Mouse (Mus musculus) kidney, postnatal 0 days (tissue): Measurements from ENCODE around the gene Mrpl16. TPM values are rescaled to one million over a fixed set of nuclear protein-coding genes. Genes with fewer than 3 reads are reported as not detected.
A peak's percentile ranks its signal among the peaks of the same experiment; 100 is the strongest.

Source experiments
- ATAC-seq: fragments of 200-750 bp; cut with Nextera tagmentation; replicated peaks from 2 replicates; pipeline ENCODE4 v1.8.0; 2017; ENCODE audit warnings: low read depth, moderate number of reproducible peaks, moderate TSS enrichment, moderate library complexity; ENCODE audit not compliant: low FRiP score
- DNase-seq: peaks from one replicate; pipeline ENCODE4 v3.0.0-alpha.2; 2016; ENCODE audit warnings: low spot score
- H3K27ac ChIP-seq: fragments of 300-500 bp; sonication (generic); 2 replicates; pipeline ENCODE4 v1.5.1; 2014; ENCODE audit warnings: mild to moderate bottlenecking
- H3K27me3 ChIP-seq: fragments of 300-500 bp; sonication (generic); 2 replicates; pipeline ENCODE4 v1.6.1; 2014; ENCODE audit warnings: low read length, mixed read lengths; ENCODE audit not compliant: insufficient read depth
- H3K36me3 ChIP-seq: fragments of 300-500 bp; sonication (generic); 2 replicates; pipeline ENCODE4 v1.6.1; 2014; ENCODE audit warnings: low read length, mixed read lengths; ENCODE audit not compliant: insufficient read depth
- H3K4me1 ChIP-seq: fragments of 300-500 bp; sonication (generic); replicated peaks from 2 replicates; pipeline ENCODE4 v1.6.1; 2014; ENCODE audit warnings: antibody characterized with exemption, low read length, mixed read lengths; ENCODE audit not compliant: insufficient read depth
- H3K4me2 ChIP-seq: fragments of 300-500 bp; sonication (generic); 2 replicates; pipeline ENCODE4 v1.6.1; 2014; ENCODE audit warnings: mild to moderate bottlenecking, low read length, moderate library complexity, mixed read lengths
- H3K4me3 ChIP-seq: fragments of 300-500 bp; sonication (generic); replicated peaks from 2 replicates; pipeline ENCODE4 v1.5.1; 2014; ENCODE audit warnings: low read depth, low read length
- H3K9ac ChIP-seq: fragments of 300-500 bp; sonication (generic); 2 replicates; pipeline ENCODE4 v1.6.1; 2014; ENCODE audit warnings: low read depth, low read length
- H3K9me3 ChIP-seq: fragments of 300-500 bp; sonication (generic); replicated peaks from 2 replicates; pipeline ENCODE4 v1.6.1; 2016; ENCODE audit warnings: low read length, inconsistent platforms, mixed read lengths
- CTCF ChIP-seq: IDR thresholded peaks from 2 replicates; pipeline ENCODE4 v1.5.1; 2016; ENCODE audit warnings: antibody characterized with exemption, low read depth, mild to moderate bottlenecking, moderate library complexity
- WGBS: fragments of 180-500 bp; shearing (Covaris S2); extraction: QIAGEN DNeasy Blood & Tissue Kit; methylation state at CpG from one replicate; pipeline ENCODE4 v1.1.7; 2014; 5-methylcytosine and 5-hydroxymethylcytosine counted together
- polyA plus RNA-seq: library from polyadenylated mRNA; unstranded; fragments of >200 nt; fragmentation: Nextera tagmentation; extraction: Ambion mirVana; gene quantifications from 2 replicates; pipeline ENCODE4 v1.2.1, GENCODE M21; 2015

Gene Mrpl16
- polyA plus RNA-seq, 1 experiment from 2014 or later = 66.7 TPM

DNA sequence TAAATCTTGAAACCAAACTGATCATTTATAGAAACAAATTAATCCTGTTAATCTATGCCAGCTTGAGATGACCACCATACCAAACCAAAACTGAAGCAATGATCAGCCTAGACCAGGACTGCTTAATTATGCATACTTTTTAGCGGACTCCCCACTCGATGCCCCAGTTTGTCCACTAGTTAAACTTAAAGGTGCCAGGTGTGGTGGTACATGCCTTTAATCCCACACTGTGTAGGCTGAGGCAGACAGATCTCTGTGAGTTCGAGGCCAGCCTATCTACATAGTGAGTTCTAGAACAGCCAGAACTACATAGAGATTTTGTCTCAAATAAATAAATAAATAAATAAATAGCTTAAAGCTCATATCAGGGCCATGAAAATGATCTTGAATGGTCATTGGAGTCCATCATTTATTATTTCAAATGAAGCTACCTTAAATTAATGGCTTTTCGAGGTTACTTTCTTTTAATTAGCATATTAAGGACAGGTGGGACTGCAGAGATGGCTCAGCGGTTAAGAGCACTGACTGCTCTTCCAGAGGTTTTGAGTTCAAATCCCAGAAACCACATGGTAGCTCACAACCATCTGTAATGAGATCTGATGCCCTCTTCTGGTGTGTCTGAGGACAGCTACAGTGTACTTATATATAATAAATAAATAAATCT lies 802 bp upstream of the Mrpl16 start:
- 90% methylated on average over 5 of the region's 5 CpGs for WGBS
- TF ChIP-seq CTCF = 0 out of 2 replicates have a peak, but pooled peaks have one; percentile 3
- DNase-seq = no peak

DNA sequence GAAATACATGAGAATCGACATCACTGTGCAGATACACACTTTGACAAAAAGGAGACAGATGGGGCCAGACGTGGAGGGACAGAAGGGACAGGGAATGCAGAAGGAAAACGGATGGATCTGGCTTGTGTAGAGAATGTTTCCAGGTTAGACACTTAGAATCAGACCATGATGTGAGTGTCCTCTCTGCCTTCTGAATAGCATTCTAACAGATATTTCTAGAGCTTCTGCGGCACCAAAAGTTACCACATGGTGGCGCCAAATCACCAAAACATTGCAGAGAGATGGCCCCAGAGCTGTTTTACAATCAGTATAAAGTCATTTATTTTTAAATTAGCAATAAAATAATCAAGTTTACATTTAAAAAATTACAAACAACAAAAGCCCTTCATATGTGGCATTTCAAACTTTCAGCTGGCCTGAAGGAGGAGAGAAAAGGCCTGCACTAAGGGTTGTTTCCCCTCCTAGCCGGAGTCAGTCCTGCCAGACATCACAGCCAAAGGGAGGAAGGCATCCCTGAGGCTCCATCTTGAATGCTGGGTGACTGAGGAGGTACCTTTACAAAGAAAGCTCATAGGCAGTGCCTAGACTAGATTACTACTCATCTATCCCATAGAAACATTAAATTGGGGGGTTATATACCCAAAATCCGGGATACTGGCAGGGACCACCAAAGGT lies 7.1 kb downstream of the Mrpl16 start:
- peak; percentile 80 for TF ChIP-seq CTCF
- ATAC-seq = no peak
- Histone ChIP-seq H3K4me1 (no peaks in the 10 kb centered on the region), H3K4me2 (no peak overlapping the region), H3K9me3 (no peaks in the 10 kb centered on the region), H3K36me3 (peaks cover 8% of the 10 kb centered on the region), H3K4me3 (no peak overlapping the region), H3K9ac (no peak overlapping the region), H3K27ac (no peak overlapping the region), H3K27me3 (no peaks in the 10 kb centered on the region)
- DNase-seq = peak; percentile 81
- WGBS = 64% methylated on average over 7 of the region's 7 CpGs

More for the DNA sequence above, 802 bp upstream of the Mrpl16 start:
- Histone ChIP-seq H3K27ac (no peak overlapping the region), H3K9ac (no peak overlapping the region), H3K27me3 (no peaks in the 10 kb centered on the region), H3K9me3 (no peaks in the 10 kb centered on the region), H3K4me1 (peaks cover 5% of the 10 kb centered on the region; the same call in 1 of the 2 replicates), H3K4me2 (peak overlapping the region; percentile 64), H3K4me3 (no peak overlapping the region), H3K36me3 (peaks cover 5% of the 10 kb centered on the region)
- ATAC-seq = no peak

GRCm38 (mm10) chr19:11785409-11786154 lies 15.4 kb downstream of the Mrpl16 start:
- DNase-seq (no peak), ATAC-seq (no peak; the same call in 1 of the 2 replicates)
- Histone ChIP-seq H3K4me2 (no peak overlapping the region), H3K27ac (no peak overlapping the region), H3K27me3 (no peaks in the 10 kb centered on the region), H3K4me1 (no peaks in the 10 kb centered on the region; the same call in 1 of the 2 replicates), H3K4me3 (no peak overlapping the region), H3K9ac (no peak overlapping the region), H3K9me3 (no peaks in the 10 kb centered on the region), H3K36me3 (0 out of 2 replicates have a peak, but pooled peaks cover 15% of the 10 kb centered on the region)
- no peak for TF ChIP-seq CTCF
- WGBS = 76% methylated on average over 14 of the region's 14 CpGs

- DNase-seq = no peak
- H3K36me3 ChIP-seq = 0 out of 2 replicates have a peak, but pooled peaks cover 15% of the 10 kb centered on the region
- 93% methylated on average over 6 of the region's 6 CpGs for WGBS
- no peaks in the 10 kb centered on the region for H3K9me3 ChIP-seq
- H3K4me3 ChIP-seq = no peak overlapping the region
- TF ChIP-seq CTCF = no peak
- H3K27ac ChIP-seq = no peak overlapping the region
- H3K4me2 ChIP-seq = no peak overlapping the region
- no peak overlapping the region for H3K9ac ChIP-seq
- no peaks in the 10 kb centered on the region for H3K27me3 ChIP-seq
- ATAC-seq = no peak
- no peaks in the 10 kb centered on the region; the same call in 1 of the 2 replicates for H3K4me1 ChIP-seq
Measured at GRCm38 (mm10) chr19:11787826-11788225, 17.6 kb downstream of the Mrpl16 start.

GRCm38 (mm10) chr19:11788876-11789275 lies 18.7 kb downstream of the Mrpl16 start:
- H3K4me2 ChIP-seq = no peak overlapping the region
- 0 out of 2 replicates have a peak, but pooled peaks cover 10% of the 10 kb centered on the region for H3K36me3 ChIP-seq
- H3K27ac ChIP-seq = 0 out of 2 replicates have a peak overlapping the region, but pooled peaks have one; percentile 6
- H3K9me3 ChIP-seq = no peaks in the 10 kb centered on the region
- WGBS = 29% methylated on average over 6 of the region's 6 CpGs
- no peak overlapping the region for H3K9ac ChIP-seq
- DNase-seq (peak; percentile 86), ATAC-seq (no peak)
- no peak for TF ChIP-seq CTCF
- no peaks in the 10 kb centered on the region; the same call in 1 of the 2 replicates for H3K4me1 ChIP-seq
- no peak overlapping the region for H3K4me3 ChIP-seq
- no peaks in the 10 kb centered on the region for H3K27me3 ChIP-seq

GRCm38 (mm10) chr19:11791825-11792224 lies 21.6 kb downstream of the Mrpl16 start:
- Histone ChIP-seq H3K4me2 (no peak overlapping the region), H3K9ac (no peak overlapping the region), H3K9me3 (no peaks in the 10 kb centered on the region), H3K36me3 (0 out of 2 replicates have a peak, but pooled peaks cover 3% of the 10 kb centered on the region), H3K27ac (no peak overlapping the region), H3K4me3 (no peak overlapping the region), H3K4me1 (no peaks in the 10 kb centered on the region; the same call in 1 of the 2 replicates), H3K27me3 (no peaks in the 10 kb centered on the region)
- DNase-seq (no peak), ATAC-seq (no peak)
- WGBS = 70% methylated on average over 5 of the region's 5 CpGs
- no peak for TF ChIP-seq CTCF
